Mouse (Mus musculus): ENCODE measurements around the gene Fam126b.
"Not testable (repeated sequence)": the region's sequence is repeated elsewhere in the genome, so short reads cannot be mapped to it uniquely, and the experiment has no call there.

Fam126b gene

GRCm38 (mm10) chr1:58586171-58586997, at the start of gene Fam126b, which contains the start of gene Ndufb3:
Gene Fam126b, minus strand, starts transcription at chr1:58586323.
Gene Ndufb3, plus strand, starts transcription at chr1:58586384.
- DNase-seq: peak; percentile 91

- not testable (repeated sequence) for DNase-seq
These were observed 42.7 kb upstream of the Fam126b start for GRCm38 (mm10) chr1:58628847-58629246.

DNA sequence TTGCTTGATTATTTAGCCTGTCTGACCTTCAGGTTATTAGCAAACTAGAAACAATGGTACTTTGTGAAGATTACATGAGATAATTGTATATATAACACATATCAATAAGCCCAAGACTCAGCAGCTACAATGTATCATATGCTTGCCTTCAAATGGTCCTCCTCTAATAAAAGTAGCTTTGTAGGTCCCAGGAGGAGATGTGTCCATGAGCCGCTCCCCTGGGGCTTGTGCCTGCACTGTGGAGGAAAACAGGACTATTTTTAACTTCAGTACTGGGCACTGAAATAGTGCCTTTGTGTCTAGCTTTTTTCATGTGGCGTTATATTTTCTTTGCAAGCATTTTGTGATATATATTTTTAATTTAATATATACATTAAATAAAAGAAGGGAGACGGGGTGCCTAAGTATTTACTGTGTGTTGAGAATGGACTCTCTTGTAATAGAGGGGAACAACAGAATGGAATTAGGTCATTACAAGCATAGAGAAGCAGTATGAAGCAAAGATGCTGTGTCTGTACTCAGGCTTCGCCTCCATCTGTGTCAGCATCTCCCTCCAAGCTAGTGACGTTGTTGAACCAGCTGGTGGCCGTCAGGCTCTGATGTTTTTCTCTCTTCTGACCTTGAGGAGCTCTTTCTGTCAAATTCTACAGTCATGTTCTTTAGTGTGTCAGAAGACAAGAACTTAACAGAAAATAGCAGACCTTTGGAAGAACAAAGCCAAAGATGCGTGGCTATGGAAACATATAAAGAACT, 36.0 kb upstream of the Fam126b start:
- DNase-seq: peak; percentile 15

DNA sequence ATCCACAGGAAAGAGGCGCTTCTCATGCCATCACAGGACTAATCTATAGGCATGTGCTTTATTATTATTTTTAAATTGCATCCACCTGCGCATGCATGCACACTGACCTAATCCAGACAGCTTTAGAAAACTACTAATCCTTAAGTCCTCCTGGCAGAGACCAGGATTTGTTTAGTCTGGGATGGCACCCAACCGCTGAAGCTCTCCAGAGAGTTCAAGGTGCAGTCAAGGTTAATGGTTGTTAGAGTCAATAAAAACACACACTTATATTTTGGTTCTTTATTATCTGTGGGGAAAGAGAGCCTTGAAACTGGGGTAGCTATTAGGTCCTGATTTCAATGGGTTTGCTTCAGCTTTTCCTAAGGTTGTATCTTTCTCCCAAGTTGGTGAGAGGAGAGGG, 35.1 kb upstream of the Fam126b start:
- DNase-seq: no peak

DNA sequence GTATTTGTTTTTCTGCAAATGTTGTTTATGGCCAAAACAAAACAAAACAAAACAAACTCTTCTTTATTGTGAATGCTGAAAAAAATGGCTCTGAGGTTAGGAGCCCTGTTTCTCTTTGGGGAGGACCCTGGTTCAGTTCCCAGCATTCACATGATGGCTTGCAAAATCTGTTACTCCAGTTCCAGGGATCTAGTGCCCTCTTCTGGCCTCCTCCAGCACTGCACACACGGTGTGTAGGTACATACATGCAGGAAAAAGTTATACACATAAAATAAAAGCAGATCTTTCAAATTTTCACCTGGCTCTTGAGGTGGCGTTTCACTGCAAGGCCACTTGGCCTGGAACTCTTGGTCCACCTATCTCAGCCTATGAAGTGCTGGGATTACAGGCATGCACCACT, 32.6 kb upstream of the Fam126b start:
- DNase-seq: no peak

DNA sequence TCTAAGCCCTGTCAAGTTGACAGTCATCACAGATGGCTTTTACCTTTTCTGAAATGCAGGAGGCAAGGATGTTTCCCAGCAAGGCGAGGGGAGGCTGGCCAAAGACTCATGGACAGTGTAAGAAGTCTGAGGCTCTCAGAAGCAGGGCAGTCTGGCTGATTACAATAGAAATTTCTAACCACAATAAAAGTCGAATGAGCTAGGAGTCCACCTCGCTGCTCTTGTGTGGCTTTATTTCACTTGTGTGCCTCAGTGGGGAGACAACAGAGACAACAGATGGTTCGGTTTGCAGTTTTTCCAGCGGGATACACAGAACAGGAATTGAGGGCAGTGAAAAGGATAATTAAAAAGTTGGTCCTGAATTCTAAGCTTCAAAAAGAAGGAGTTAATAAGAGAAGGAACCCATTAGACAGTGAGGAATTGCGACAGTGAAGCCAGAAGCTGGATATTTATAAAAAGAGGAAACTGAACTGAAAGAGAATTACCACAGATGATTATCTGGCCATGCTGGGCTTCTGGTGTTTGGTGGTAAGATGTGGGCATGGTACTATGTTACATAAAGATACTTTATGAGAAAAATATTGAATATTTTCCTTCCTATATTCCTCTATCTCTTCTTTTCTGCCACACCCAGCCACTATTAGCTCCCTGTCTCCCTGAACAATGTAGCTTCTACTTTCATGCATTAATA, 32.0 kb upstream of the Fam126b start:
- no peak for DNase-seq

DNA sequence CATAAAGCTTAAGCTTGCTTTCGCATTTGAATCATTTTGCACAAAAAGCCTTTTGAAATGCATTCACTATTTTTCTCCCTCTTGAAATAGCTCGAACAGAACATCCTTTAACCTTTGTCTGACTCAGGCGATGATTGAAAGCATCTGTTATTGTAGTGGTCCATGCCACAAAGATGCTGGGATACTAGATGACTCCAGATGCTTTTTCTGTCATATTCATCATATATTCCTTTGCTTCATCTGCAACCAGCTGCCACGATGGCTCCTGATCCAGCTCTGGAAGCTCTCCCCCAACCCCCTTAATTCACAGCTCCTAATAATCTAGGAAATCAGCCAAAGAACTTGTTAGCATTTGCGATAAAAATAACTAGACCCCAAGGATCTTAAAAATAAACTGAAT, 31.0 kb upstream of the Fam126b start:
- DNase-seq: no peak

- no peak for DNase-seq
These were observed 30.1 kb upstream of the Fam126b start for GRCm38 (mm10) chr1:58616176-58616575.

DNA sequence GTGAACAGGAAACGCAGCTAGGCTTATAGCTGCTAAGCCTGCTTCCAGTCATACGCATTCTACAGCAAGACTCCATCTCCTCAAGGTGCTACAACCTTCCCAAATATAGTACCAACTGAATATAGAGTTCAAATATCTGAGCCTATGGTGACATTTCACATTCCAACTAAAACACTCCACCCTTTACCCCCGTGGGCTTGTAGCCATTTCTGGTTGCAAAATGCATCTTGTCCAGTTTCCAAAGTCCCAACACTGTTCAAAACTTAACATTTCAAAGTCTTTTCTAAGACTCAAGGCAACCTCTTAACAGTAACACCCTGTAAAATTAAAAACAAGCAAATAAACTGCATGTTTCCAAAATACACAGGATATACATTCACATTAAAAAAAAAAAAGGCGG, 29.0 kb upstream of the Fam126b start:
- DNase-seq: no peak

DNA sequence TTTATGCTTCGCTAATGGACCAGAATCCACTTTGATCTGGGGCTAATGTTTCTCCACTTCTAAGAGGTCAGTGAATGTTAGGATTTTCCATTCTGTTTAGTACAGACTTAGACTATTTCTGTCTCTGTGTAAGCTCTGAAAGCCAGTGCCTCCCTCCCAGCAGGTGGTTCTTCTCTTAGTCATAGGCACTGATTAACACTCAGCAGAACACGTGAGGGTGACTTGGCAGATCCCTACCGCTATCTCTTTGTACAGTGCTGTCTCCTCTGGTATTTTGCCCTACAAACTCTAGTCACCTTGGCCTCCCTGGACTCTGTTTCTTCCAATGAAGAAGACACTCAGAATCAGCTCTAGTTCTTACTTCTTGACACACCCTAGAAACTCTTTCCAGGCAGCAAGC, 28.3 kb upstream of the Fam126b start:
- peak; percentile 70 for DNase-seq

GRCm38 (mm10) chr1:58613786-58614185, 27.7 kb upstream of the Fam126b start:
- no peak for DNase-seq

DNA sequence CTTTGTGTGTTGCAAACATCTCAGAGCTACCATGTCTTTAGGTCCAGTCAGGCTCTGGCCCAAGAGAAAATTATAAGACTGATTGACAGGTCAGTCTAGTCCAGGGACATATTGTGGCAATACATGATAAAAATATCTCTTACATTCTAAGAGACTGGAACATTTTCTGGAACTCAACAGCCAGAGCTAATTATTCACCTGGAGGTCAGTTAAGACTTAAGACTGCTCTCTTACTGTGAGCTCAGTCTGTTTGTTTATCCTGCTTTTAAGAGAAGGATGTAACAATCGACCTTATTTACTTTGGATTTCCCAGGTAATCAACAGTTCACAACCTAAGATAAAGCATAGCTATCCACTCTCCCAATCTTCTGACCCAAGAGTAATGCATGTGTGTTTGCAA, 24.5 kb upstream of the Fam126b start:
- no peak for DNase-seq

GRCm38 (mm10) chr1:58610166-58610565, 24.0 kb upstream of the Fam126b start:
- no peak for DNase-seq

DNA sequence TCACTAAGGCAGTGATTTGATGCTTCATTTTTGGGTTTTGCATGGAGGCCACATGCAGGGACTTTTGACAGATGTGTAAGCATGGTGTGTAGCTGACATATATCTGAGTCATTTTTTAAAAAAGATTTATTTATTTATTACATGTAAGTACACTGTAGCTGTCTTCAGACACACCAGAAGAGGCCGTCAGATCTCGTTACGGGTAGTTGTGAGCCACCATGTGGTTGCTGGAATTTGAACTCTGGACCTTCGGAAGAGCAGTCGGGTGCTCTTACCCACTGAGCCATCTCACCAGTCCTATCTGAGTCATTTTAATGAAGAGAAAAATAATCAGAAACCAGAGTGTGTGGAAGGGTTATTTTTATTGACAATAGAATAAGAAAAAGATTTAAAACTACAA, 23.5 kb upstream of the Fam126b start:
- not testable (repeated sequence) for DNase-seq

- DNase-seq: no peak
These were observed 17.6 kb upstream of the Fam126b start for GRCm38 (mm10) chr1:58603738-58604137.

GRCm38 (mm10) chr1:58602681-58603080, 16.6 kb upstream of the Fam126b start:
- no peak for DNase-seq

- DNase-seq: no peak
These were observed 1.4 kb upstream of the Fam126b start for GRCm38 (mm10) chr1:58587491-58587890.

- DNase-seq: peak; percentile 35
These were observed 551 bp downstream of the Fam126b start for GRCm38 (mm10) chr1:58585373-58586170.

DNA sequence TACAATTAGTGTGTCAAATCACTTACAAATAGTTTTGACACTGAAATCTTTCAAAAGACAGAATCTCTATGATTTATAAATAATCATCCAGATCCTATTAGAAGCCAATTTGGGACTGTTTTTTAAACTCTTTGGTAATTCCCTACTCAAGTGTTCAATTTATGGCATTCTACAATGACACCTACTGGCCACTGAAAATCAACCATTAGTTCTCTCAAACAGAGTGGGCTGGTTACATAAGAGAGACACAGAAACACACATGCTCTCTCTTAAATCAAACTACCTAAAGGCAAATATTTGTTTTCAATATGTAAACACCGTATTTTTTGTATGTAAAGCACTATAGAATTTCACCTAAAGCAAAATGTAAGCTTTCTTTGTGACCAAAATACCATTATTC, 1.9 kb downstream of the Fam126b start:
- no peak for DNase-seq

- no peak for DNase-seq
These were observed 3.5 kb downstream of the Fam126b start for GRCm38 (mm10) chr1:58582611-58583010.

GRCm38 (mm10) chr1:58579179-58579578, 6.9 kb downstream of the Fam126b start:
- DNase-seq: no peak

- DNase-seq: no peak
These were observed 15.7 kb downstream of the Fam126b start for GRCm38 (mm10) chr1:58570437-58570836.
